Mouse (Mus musculus): Measurements from ENCODE around the gene Birc3. TPM values are rescaled to one million over a fixed set of nuclear protein-coding genes. Genes with fewer than 3 reads are reported as not detected.

The Birc3 gene
- total RNA-seq (2023; ENCODE audit: inconsistent age) = 575 to 764 TPM (median 732 TPM) in 4 replicates

GRCm38 (mm10) chr9:7872775-7873439 is at the start of gene Birc3:
Gene Birc3, minus strand, starts transcription at chr9:7873186.

GRCm38 (mm10) chr9:7836905-7837805 is 35.8 kb downstream of the Birc3 start, which contains the start of gene Birc2:
Gene Birc2, minus strand, starts transcription at chr9:7837064.

Other genes starting within 250 kb of the Birc3 start
- gene Mmp20, start 245.0 kb downstream of the Birc3 start, total RNA-seq (2023; ENCODE audit: inconsistent age) = not detected in 4 replicates
- gene Mmp7, start 181.1 kb downstream of the Birc3 start, total RNA-seq (2023; ENCODE audit: inconsistent age) = not detected in 4 replicates
- 257 to 287 TPM (median 275 TPM) in 4 replicates for gene Tmem123, start 109.1 kb downstream of the Birc3 start, total RNA-seq (2023; ENCODE audit: inconsistent age)
- 125 to 145 TPM (median 131 TPM) in 4 replicates for gene Birc2, start 36.1 kb downstream of the Birc3 start, total RNA-seq (2023; ENCODE audit: inconsistent age)
- not detected in 4 replicates for gene Yap1, start 131.4 kb upstream of the Birc3 start, total RNA-seq (2023; ENCODE audit: inconsistent age)
- not detected in 4 replicates for gene Cfap300, start 169.6 kb upstream of the Birc3 start, total RNA-seq (2023; ENCODE audit: inconsistent age)

Data from B cell, adult (primary cell).